Mouse (Mus musculus): ENCODE data around the gene Spats2. TPM values are rescaled to one million over a fixed set of nuclear protein-coding genes. Genes with fewer than 3 reads are reported as not detected.
"Not testable (repeated sequence)": the region's sequence is repeated elsewhere in the genome, so short reads cannot be mapped to it uniquely, and the experiment has no call there.

Spats2 gene
- total RNA-seq, 2 experiments from 2014 or later = 15.3 to 17.7 TPM

GRCm38 (mm10) chr15:99138389-99138788 is 12.7 kb downstream of the Spats2 start:
- DNase-seq = no peak

- peak; percentile 50 to 65 for DNase-seq
Observed at GRCm38 (mm10) chr15:99139669-99140068, 14.0 kb downstream of the Spats2 start.

- DNase-seq = no peak
Observed at GRCm38 (mm10) chr15:99150516-99150915, 24.8 kb downstream of the Spats2 start.

- no peak for DNase-seq
Observed at GRCm38 (mm10) chr15:99151324-99151723, 25.6 kb downstream of the Spats2 start.

GRCm38 (mm10) chr15:99153466-99153865 is 27.8 kb downstream of the Spats2 start:
- DNase-seq = no peak

- DNase-seq = not testable (repeated sequence)
Observed at GRCm38 (mm10) chr15:99154515-99154914, 28.8 kb downstream of the Spats2 start.

GRCm38 (mm10) chr15:99163512-99164365 is 38.0 kb downstream of the Spats2 start:
- DNase-seq = no peak

GRCm38 (mm10) chr15:99172131-99172530 is 46.4 kb downstream of the Spats2 start:
- DNase-seq = no peak

- no peak for DNase-seq
Observed at GRCm38 (mm10) chr15:99179639-99180038, 53.9 kb downstream of the Spats2 start.

GRCm38 (mm10) chr15:99184217-99184914 is 58.6 kb downstream of the Spats2 start:
- DNase-seq = no peak

- peak in 1 of 2 experiments; percentile 15 for DNase-seq
Observed at GRCm38 (mm10) chr15:99194358-99194757, 68.6 kb downstream of the Spats2 start.

GRCm38 (mm10) chr15:99195043-99195442 is 69.3 kb downstream of the Spats2 start:
- no peak for DNase-seq

- DNase-seq = peak; percentile 26 to 58
Observed at GRCm38 (mm10) chr15:99198761-99199160, 73.0 kb downstream of the Spats2 start.

GRCm38 (mm10) chr15:99205959-99206358 is 80.2 kb downstream of the Spats2 start:
- DNase-seq = no peak

GRCm38 (mm10) chr15:99213183-99213582 is 87.5 kb downstream of the Spats2 start:
- no peak for DNase-seq

GRCm38 (mm10) chr15:99214941-99215340 is 89.2 kb downstream of the Spats2 start:
- peak; percentile 17 to 35 for DNase-seq

GRCm38 (mm10) chr15:99215741-99216463 is 90.2 kb downstream of the Spats2 start:
- peak; percentile 5 to 33 for DNase-seq

- no peak for DNase-seq
Observed at GRCm38 (mm10) chr15:99217630-99218029, 91.9 kb downstream of the Spats2 start.

- DNase-seq = no peak
Observed at GRCm38 (mm10) chr15:99221315-99221952, 95.7 kb downstream of the Spats2 start.

GRCm38 (mm10) chr15:99222794-99223584 is 97.3 kb downstream of the Spats2 start:
- no peak for DNase-seq

GRCm38 (mm10) chr15:99223585-99224207 is 98.0 kb downstream of the Spats2 start:
- DNase-seq = peak; percentile 80 to 81

Data from adrenal gland, postnatal 36 days (tissue).